Mouse (Mus musculus) forebrain, embryonic 14.5 days (tissue): ENCODE measurements around the gene Mafb. TPM values are rescaled to one million over a fixed set of nuclear protein-coding genes. Genes with fewer than 3 reads are reported as not detected.
A peak's percentile ranks its signal among the peaks of the same experiment; 100 is the strongest.

Source experiments
- ATAC-seq: fragments of 200-750 bp; cut with Nextera tagmentation; 2 replicates; pipeline ENCODE4 v1.8.0; 2017; ENCODE audit warnings: mild to moderate bottlenecking, moderate library complexity
- DNase-seq: peaks from one replicate; pipeline ENCODE4 v3.0.0-alpha.2; 2015; ENCODE audit warnings: low spot score
- H3K27ac ChIP-seq: fragments of 300-500 bp; sonication (generic); 2 replicates; pipeline ENCODE4 v1.5.1; 2014; ENCODE audit warnings: low read depth, mild to moderate bottlenecking, control low read depth, low read length, moderate library complexity
- H3K27me3 ChIP-seq: fragments of 300-500 bp; sonication (generic); replicated peaks from 2 replicates; pipeline ENCODE4 v1.6.1; 2014; ENCODE audit warnings: low read length, control low read depth, mixed read lengths; ENCODE audit not compliant: control insufficient read depth, insufficient read depth
- H3K36me3 ChIP-seq: fragments of 300-500 bp; sonication (generic); 2 replicates; pipeline ENCODE4 v1.6.1; 2014; ENCODE audit warnings: low read length, control low read depth; ENCODE audit not compliant: control insufficient read depth, insufficient read depth
- H3K4me1 ChIP-seq: fragments of 300-500 bp; sonication (generic); 2 replicates; pipeline ENCODE4 v1.6.1; 2014; ENCODE audit warnings: antibody characterized with exemption, low read length, control low read depth; ENCODE audit not compliant: control insufficient read depth, insufficient read depth
- H3K4me2 ChIP-seq: fragments of 300-500 bp; sonication (generic); 2 replicates; pipeline ENCODE4 v1.6.1; 2014; ENCODE audit warnings: mild to moderate bottlenecking, control low read depth, low read length
- H3K4me3 ChIP-seq: fragments of 300-500 bp; sonication (generic); 2 replicates; pipeline ENCODE4 v1.5.1; 2014; ENCODE audit warnings: low read depth, low read length, control low read depth
- H3K9ac ChIP-seq: fragments of 300-500 bp; sonication (generic); 2 replicates; pipeline ENCODE4 v1.6.1; 2014; ENCODE audit warnings: mild to moderate bottlenecking, low read length, control low read depth, moderate library complexity
- H3K9me3 ChIP-seq: fragments of 300-500 bp; sonication (generic); replicated peaks from 2 replicates; pipeline ENCODE4 v1.6.1; 2016; ENCODE audit warnings: low read length, control low read depth, mixed read lengths; ENCODE audit not compliant: control insufficient read depth
- WGBS: fragments of 180-500 bp; shearing (Covaris S2); extraction: QIAGEN DNeasy Blood & Tissue Kit; methylation state at CpG from one replicate; pipeline ENCODE4 v1.1.7; 2014; 5-methylcytosine and 5-hydroxymethylcytosine counted together
- polyA plus RNA-seq: library from polyadenylated mRNA; unstranded; fragments of >200 nt; fragmentation: Nextera tagmentation; extraction: Ambion mirVana; gene quantifications from 2 replicates; pipeline ENCODE4 v1.2.1, GENCODE M21; 2014

The Mafb gene
- polyA plus RNA-seq, 1 experiment from 2014 or later, result 6.1 TPM

DNA sequence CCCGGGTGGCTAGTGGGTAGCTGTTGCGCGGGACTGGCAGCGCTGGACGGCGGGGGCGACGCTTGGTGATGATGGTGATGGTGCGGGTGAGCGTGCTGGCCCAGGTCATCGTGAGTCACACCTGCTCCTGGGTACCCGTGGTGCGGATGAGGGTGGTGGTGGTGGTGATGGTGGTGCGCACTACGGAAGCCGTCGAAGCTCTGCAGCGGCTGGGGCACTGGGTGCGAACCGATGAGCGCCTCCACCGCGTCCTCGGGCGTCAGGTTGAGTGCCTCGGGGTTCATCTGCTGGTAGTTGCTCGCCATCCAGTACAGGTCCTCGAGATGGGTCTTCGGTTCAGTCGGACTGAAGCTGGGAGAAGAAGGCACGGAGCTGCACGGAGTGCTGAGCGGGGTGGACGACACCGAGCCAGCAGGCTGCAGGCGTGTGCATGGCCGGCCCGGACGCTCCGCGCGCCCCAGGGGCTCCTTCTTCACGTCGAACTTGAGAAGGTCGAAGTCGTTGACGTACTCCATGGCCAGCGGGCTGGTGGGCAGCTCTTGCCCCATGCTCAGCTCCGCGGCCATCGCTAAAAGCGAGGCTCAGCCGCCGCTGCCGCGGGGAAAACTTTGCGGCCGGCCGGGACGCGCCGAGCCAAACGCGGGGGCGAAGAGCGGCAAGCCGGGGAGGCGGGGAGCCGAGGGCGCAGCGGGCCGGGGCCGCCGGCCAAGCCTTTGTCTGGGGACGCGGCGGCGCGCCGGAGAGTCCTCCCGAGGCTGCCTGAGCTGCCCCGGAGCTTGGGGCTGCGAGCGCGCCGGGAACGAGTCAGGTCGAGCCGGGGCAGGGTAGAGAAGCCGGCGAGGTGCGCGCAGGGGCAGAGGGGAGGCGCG is 520 bp downstream of the Mafb start:
- peak overlapping the region; percentile 81 for H3K9ac ChIP-seq
- H3K4me2 ChIP-seq, result peak overlapping the region; percentile 94
- no peaks in the 10 kb centered on the region for H3K9me3 ChIP-seq
- WGBS, result under 1% methylated on average over 95 of the region's 95 CpGs
- peaks cover 7% of the 10 kb centered on the region; the same call in 1 of the 2 replicates for H3K4me1 ChIP-seq
- H3K36me3 ChIP-seq, result no peaks in the 10 kb centered on the region
- peak overlapping the region; percentile 59 for H3K4me3 ChIP-seq
- peaks cover 73% of the 10 kb centered on the region for H3K27me3 ChIP-seq
- H3K27ac ChIP-seq, result peak overlapping the region; percentile 94
- ATAC-seq (peak; percentile 2), DNase-seq (no peak)

DNA sequence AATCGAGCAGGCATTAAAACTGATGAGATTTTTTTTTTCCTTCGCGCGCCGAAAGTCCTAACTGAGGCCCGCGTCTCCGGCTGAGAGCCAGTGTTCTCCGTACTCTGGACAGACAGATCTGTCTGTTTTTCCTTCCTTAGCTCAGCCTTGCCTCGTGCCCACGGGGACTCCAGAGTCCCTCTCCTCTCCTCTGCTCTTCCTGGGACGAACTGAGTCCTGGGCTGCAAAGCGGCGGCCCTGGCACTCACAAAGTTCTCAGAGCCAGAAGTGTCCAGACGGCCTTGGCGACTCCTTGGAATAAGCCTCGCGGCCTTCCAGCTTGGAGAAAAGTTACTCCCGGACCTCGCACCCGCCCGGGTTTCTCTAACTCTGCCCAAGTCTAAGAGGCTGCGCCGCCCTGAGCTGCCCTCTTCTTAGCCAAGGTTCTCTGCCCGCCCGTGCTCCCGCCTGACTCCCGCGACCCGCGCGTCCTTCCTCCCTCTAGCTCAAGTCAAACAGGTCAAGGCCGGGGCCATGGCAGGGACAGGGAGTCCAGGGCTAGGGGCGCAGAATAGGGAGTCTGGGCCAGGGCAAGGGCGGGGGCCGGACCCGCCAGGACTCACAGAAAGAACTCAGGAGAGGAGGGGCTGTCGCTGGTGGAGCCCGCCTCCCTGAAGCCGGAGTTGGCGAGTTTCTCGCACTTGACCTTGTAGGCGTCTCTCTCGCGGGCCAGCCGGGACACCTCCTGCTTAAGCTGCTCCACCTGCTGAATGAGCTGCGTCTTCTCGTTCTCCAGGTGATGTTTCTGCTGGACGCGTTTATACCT is 1.6 kb downstream of the Mafb start:
- H3K27ac ChIP-seq, result no peak overlapping the region
- peaks cover 7% of the 10 kb centered on the region; the same call in 1 of the 2 replicates for H3K4me1 ChIP-seq
- no peaks in the 10 kb centered on the region for H3K36me3 ChIP-seq
- H3K9ac ChIP-seq, result peak overlapping the region; percentile 81
- peak overlapping the region; percentile 59 for H3K4me3 ChIP-seq
- ATAC-seq, result no peak
- under 1% methylated on average over 50 of the region's 50 CpGs for WGBS
- H3K9me3 ChIP-seq, result no peaks in the 10 kb centered on the region
- no peak for DNase-seq
- H3K27me3 ChIP-seq, result peaks cover 72% of the 10 kb centered on the region
- H3K4me2 ChIP-seq, result peak overlapping the region; percentile 94

DNA sequence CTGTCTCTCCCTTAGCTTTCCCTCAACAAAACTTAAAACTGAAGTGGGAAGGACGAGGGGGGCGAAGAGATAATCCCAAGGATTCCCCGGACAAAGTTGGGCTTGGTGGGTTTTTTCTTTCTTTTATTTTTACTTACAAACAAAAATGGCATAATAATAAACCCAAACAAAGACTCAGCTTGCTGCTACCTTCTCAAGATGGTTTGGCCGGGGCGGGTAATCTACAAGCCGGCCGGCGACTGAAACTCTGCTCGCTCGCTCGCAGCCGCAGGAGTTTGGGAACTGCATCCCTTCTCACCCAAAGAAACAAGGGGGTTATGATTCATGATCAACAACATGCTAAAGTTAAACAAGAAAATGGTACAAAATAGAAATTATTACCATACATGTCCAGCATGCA is 2.2 kb downstream of the Mafb start:
- Histone ChIP-seq H3K4me3 (peak overlapping the region; percentile 59), H3K9me3 (no peaks in the 10 kb centered on the region), H3K27me3 (peaks cover 72% of the 10 kb centered on the region), H3K4me2 (peak overlapping the region; percentile 94), H3K27ac (no peak overlapping the region), H3K4me1 (peaks cover 7% of the 10 kb centered on the region; the same call in 1 of the 2 replicates), H3K36me3 (no peaks in the 10 kb centered on the region), H3K9ac (peak overlapping the region; percentile 81; the same call in 1 of the 2 replicates)
- ATAC-seq (no peak), DNase-seq (no peak)
- 2% methylated on average over 12 of the region's 12 CpGs for WGBS

DNA sequence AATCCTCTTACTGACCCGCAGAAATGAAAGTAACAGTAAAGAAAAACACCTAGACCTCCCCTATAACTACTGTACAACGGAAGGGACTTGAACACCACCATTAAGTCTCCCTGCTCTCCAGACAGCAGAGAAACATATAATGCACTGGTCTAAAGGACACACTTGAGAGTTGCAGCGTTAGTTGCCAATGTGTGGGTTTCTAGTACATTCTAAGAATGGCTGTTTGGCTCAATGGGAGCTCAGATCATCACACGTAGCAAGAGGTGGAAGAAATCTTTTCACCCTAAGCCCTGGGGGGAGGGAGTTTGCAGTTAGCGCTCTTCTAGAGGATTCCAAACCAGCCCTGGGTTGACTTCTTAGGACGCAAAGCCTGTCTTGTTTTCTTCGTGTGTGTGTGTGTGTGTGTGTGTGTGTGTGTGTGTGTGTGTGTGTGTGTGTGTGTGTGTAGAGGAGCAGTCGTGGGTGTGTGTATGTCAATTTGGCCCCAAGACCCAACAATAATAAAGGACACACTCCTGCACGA is 2.7 kb downstream of the Mafb start:
- Histone ChIP-seq H3K36me3 (no peaks in the 10 kb centered on the region), H3K27ac (no peak overlapping the region), H3K4me2 (peak overlapping the region; percentile 94), H3K4me3 (peak overlapping the region; percentile 59), H3K27me3 (peaks cover 72% of the 10 kb centered on the region), H3K9ac (no peak overlapping the region), H3K9me3 (no peaks in the 10 kb centered on the region), H3K4me1 (peaks cover 7% of the 10 kb centered on the region; the same call in 1 of the 2 replicates)
- no peak for ATAC-seq
- DNase-seq, result peak; percentile 33
- WGBS, result 3% methylated on average over 9 of the region's 9 CpGs

DNA sequence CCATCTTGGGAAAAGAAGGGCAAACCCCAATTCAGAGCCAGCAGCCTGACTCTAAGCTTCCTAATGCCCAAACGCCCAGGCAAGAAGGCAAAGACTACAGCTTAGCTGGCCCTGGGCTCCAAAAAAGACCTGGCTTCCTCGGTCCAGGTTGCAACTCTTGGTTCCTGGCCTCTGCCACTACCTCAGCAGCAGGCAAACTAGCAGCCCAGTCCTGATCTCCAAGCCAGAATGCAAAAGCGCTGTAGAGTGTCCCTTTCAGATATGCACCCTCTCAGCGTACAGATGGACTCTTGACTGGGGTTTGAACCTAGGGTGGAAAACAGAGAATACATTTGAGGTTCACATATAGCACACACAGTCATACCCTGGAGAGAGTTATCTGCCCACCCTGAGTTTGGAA is 3.7 kb downstream of the Mafb start:
- ATAC-seq (no peak), DNase-seq (no peak)
- 13% methylated on average over 4 of the region's 4 CpGs for WGBS
- no peak overlapping the region for H3K27ac ChIP-seq
- no peak overlapping the region; the same call in 1 of the 2 replicates for H3K4me2 ChIP-seq
- H3K9me3 ChIP-seq, result no peaks in the 10 kb centered on the region
- no peaks in the 10 kb centered on the region for H3K36me3 ChIP-seq
- no peak overlapping the region for H3K9ac ChIP-seq
- peaks cover 7% of the 10 kb centered on the region; the same call in 1 of the 2 replicates for H3K4me1 ChIP-seq
- H3K27me3 ChIP-seq, result peaks cover 69% of the 10 kb centered on the region
- H3K4me3 ChIP-seq, result no peak overlapping the region

DNA sequence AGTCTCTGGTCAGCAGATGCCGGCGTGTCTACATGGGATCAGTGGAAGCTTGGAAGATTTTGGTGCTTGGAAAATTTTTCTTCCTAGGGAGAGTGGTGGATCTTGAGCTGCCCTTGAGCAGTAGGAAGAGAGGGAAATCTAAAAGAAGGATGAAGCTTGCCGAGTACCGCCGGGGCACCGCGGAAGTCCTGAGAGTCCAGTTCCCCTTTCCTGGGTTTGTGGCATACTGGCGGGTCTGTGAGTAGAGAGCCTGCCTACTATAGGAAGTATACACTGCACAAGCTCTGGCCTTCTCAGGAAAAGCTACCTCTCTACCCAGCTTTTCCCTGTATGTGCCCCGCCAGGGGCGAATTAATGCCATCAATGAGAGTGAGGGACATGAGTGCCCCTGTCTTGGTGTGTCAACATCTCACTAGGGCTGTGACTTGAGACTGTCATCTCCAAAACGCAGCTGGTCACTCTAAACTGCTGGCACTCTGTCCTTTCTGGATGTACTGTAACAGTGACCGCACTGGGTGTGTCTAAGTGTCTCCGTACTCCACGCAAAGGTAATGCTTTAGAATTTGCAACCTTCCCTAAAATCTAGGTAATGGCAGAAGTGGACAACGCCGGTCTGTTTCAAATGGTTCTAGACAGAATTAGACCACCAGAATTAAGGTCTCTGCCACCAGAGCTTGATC is 5.3 kb downstream of the Mafb start:
- Histone ChIP-seq H3K4me1 (peaks cover 7% of the 10 kb centered on the region; the same call in 1 of the 2 replicates), H3K9me3 (no peaks in the 10 kb centered on the region), H3K27me3 (peaks cover 66% of the 10 kb centered on the region), H3K4me2 (no peak overlapping the region), H3K9ac (no peak overlapping the region), H3K4me3 (no peak overlapping the region), H3K36me3 (no peaks in the 10 kb centered on the region), H3K27ac (no peak overlapping the region)
- ATAC-seq (no peak), DNase-seq (no peak)
- 5% methylated on average over 16 of the region's 16 CpGs for WGBS

DNA sequence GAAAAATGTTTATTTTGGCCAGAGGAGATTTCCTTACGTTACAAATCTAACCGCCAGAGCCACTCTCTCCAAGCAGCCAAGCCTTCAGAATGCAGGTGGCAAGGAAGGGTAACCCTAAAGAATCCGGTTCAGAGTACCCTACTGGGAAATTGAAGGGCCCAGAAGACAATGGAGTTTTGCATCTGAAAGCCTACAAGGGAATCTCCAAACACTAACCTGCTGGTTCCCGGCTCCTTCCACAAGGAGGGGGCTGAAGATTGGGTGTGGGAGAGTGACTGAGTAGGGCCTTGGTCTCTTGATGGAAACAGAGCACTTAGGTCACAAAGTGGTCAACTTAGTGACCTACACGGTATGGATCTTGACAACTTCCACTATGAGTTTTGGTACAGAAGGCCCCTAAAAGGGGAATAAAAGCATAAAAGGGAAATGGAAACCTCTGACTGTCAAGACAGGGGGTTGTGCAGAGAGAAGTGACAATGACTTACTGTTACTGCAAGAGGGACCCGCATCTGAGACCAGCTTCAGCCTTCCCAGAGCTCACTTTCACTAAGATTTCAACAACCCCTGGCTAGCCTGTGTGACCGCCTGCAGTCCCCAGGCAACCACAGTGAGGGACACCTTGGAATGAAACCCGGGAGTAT is 6.5 kb downstream of the Mafb start:
- Histone ChIP-seq H3K36me3 (no peaks in the 10 kb centered on the region), H3K4me1 (peaks cover 3% of the 10 kb centered on the region; the same call in 1 of the 2 replicates), H3K27me3 (peaks cover 58% of the 10 kb centered on the region), H3K9ac (no peak overlapping the region), H3K4me2 (no peak overlapping the region), H3K4me3 (no peak overlapping the region), H3K9me3 (no peaks in the 10 kb centered on the region), H3K27ac (no peak overlapping the region)
- 2% methylated on average over 8 of the region's 8 CpGs for WGBS
- ATAC-seq, result no peak
- DNase-seq, result no peak

DNA sequence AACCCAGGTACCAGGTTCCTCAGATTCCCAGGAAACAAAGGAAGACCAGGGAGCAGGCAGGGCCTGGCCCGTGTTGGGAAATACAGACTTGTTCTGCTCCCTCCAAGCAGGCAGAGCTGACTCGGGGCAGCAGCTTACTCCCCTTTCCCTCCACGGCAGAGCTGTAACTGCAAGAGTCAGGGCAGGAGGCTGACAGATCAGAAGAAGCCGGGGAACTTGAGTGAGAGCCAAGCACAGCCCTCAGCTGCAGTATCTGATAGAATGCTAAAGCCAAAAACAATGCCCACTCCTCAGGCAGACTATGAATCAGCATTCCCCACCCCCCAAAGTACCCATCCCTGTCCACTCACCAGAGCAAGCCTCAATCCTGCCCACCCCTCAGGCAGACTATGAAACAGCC is 8.0 kb downstream of the Mafb start:
- Histone ChIP-seq H3K9ac (no peak overlapping the region), H3K4me3 (no peak overlapping the region), H3K4me2 (no peak overlapping the region), H3K9me3 (no peaks in the 10 kb centered on the region), H3K4me1 (no peaks in the 10 kb centered on the region), H3K27me3 (peaks cover 50% of the 10 kb centered on the region), H3K36me3 (no peaks in the 10 kb centered on the region), H3K27ac (no peak overlapping the region)
- peak; percentile 32; the same call in 1 of the 2 replicates for ATAC-seq
- DNase-seq, result peak; percentile 40
- WGBS, result 6% methylated on average over 4 of the region's 4 CpGs
